Mouse (Mus musculus) retina, postnatal 1 day (tissue): Measurements from ENCODE around the gene Csnk2b.
"Not testable (repeated sequence)": the region's sequence is repeated elsewhere in the genome, so short reads cannot be mapped to it uniquely, and the experiment has no call there.

Source experiments
- DNase-seq: peaks from one replicate; pipeline ENCODE4 v3.0.0-alpha.2; 2012

Gene Csnk2b

DNA sequence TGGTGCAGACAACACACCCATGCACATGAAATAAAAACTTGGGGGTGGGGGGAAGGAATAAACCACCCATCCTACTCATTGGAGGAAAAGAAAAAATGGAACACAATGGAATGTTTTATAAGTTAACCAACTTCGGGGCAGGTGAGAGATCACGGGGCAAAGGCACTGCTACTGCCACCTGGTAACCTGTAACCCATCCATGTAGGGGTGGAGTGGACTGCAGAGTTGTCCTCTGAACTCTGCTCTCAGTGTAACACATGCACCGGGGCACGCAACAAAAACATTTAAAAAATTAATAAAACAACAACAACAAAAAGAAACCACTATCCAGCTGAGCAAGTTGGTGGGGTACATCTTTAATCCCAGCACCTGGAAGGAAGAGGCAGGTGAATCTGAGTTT is 30.3 kb upstream of the Csnk2b start:
- DNase-seq, result no peak

DNA sequence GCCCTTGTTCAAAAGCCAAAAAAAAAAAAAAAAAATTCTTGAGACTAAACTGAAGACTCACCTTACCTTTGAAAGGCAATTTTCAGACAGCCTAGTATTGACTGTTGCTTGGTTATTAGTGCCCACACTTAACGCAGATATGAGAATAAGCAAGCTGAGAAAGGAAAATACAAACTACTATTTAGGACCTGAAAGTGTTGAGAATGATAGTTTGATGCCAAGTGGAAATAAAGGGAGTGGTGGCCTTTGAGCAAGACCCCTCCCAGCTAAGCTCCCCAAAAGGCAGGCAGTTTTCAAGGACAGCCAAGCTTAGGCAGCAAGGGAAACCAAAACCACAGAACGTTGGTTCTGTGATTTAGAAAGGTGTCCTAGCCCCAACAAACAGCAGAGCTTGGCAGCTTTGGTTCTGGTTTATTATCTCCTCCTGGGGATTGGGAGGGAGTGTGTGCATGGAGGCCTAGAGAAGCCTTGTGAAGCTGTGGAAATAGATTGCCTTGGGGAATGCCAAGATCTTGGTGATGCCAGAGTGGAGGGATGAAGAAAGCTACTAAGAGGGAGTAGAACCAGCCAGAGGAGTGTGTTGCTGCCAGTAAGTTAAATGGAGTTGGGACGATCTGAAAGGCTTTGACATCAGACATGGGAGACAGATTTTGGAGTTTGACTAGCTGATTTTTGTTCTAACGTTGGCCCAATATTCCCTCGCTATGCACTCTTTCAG is 26.2 kb upstream of the Csnk2b start:
- no peak for DNase-seq

GRCm38 (mm10) chr17:35147348-35147747 is 25.5 kb upstream of the Csnk2b start:
- no peak for DNase-seq

DNA sequence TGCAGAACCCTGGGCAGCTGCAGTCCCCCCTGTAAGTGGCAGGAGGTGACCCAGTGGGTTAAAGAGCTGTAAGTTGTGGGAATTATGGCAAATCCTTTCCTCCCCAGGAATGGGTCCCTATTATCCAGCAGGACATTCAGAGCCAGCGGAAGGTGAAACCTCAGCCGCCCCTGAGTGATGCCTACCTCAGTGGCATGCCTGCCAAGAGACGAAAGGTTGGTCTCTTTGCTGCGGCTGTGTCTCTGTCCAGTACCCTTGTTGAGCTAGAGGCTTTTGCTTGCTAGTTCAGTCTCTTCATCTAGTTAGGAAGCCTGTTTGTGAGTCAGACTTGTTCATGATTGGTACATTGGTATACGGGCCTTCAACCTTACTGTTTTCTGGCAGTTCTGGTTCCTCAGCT is 24.3 kb upstream of the Csnk2b start:
- no peak for DNase-seq

DNA sequence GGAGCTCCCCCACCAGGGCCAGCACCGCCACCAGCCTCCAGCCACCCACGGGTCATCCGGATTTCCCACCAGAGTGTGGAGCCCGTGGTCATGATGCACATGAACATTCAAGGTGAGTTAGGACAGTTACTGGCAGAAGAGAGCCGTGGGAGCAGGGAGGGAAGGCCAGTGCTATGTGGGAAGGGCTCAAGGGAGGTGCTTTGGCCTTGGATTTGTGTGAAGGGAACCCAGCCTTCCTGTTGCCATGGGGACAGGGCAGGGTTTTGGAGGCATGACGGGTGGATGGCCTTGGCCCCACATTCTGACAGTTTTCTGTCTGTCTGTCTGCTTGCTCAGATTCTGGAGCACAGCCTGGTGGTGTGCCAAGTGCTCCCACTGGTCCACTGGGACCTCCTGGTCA is 20.1 kb upstream of the Csnk2b start:
- DNase-seq, result no peak

DNA sequence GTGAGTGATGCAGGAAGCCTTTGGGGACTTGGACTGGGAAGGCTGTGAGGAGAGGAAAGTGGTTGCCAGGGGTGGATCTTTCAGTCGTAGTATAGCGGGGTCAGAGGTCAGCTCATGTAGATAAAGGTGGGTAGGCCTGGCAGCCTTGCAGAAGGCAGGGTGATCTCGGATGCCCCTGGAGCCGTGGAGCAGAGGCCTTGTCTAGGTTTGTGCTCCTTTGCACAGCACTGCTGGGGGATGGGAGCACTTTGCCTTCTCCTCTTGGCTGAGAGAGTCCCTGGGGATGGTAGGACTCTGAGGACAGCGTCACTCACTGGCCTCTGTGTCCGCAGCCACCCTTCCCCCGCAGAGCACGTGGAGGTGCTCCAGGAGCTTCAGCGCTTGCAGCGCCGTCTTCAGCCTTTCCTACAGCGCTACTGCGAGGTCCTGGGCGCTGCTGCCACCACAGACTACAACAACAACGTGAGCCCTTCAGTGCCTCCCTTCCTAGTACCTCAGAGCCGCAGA is 18.7 kb upstream of the Csnk2b start:
- no peak for DNase-seq

GRCm38 (mm10) chr17:35139269-35139668 is 17.4 kb upstream of the Csnk2b start:
- DNase-seq, result no peak

DNA sequence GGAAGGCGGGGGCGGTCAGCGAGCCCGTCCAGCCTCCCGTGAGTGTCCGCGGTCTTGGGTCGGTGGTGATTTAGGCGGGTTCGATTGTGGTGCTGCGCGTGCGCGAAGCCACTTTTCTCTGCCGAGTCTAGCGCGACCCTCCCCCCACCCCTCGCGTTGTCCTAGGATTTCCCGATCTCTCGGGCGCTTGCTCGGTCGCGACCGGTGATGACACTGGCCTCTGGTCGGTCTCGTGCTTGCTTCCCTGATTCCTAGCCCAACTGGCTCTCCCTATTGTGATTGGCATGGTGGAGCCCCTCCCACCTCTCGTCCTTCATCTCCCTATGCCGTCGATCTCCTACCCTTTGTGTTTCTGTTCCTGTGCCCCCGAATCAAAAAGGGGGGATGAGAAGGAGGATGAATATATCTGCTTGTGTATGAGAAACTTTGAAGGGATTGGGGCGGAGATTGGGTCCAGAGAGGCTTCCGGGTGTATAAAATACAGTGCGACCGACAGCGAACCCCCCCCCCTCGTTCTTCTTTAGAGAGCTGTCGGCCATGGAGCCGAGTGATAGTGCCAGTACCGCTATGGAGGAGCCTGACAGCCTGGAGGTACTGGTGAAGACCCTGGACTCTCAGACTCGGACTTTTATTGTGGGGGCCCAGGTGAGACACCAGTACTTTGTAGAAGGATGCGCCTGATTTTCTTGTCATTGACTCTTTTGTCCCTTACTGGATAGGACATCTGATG is 13.9 kb upstream of the Csnk2b start:
- no peak for DNase-seq

- DNase-seq, result peak; percentile 97
Observed at GRCm38 (mm10) chr17:35134801-35135590, 13.1 kb upstream of the Csnk2b start, which contains the start of gene Bag6. Gene Bag6 (plus strand): TSS chr17:35135178.

DNA sequence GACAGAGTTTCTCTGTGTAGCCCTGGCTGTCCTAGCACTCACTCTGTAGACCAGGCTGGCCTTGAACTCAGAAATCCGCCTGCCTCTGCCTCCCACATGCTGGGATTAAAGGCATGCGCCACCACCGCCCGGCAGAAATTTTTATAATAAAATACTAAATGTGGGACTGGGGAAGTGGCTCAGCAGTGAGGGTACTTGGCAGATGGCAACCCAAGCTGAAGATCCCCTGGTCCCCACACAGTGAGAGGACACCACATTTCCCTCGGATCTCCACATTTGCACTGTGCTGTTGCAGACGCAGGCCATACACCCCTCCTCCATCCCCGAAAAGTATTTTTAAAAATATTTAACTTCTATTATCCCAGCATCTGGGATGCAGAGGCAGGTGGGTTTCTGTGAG is 11.7 kb upstream of the Csnk2b start:
- DNase-seq, result no peak

DNA sequence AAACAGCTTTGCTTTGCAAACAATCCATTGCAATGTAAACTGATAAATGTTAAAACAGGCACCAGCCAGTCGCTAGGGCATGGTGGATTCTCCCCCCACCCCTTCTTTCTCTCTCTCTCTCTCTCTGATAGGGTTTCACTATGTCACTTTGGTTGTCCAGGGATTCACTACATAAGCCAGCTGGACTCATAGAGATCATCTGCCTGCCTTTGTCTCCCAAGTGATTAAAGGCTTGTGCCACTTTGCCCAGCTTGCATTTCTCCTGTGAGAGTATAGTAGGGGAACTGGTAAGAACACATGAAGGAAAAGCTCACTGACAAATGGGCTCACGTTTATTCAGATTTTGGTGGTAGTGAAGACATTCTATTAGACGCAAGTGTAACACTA is 10.3 kb upstream of the Csnk2b start:
- DNase-seq, result peak; percentile 63

- DNase-seq, result no peak
Observed at GRCm38 (mm10) chr17:35131500-35132173, 9.8 kb upstream of the Csnk2b start, which contains the start of gene Apom. Gene Apom (minus strand): TSS chr17:35132050.

DNA sequence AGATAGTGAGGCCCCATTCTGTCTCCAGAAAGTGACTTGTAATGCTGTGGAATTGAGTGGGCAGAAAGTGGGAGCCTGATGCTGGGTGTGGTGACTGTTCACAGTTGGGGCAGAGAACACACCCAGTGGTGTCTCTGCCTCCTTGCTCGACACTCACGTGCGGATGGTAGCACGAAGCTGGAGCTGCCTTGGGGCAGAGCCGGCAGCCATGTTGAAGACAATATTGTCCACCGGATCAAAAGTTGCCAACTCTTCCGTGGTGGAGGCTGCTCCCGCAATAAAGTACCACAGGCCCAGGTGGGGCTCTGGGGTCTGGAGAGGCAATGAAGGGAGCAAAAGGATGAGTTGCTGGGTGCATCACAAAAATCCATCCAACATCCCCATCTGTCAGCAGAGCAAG is 9.2 kb upstream of the Csnk2b start:
- no peak for DNase-seq

GRCm38 (mm10) chr17:35128996-35129395 is 7.1 kb upstream of the Csnk2b start:
- DNase-seq, result no peak

DNA sequence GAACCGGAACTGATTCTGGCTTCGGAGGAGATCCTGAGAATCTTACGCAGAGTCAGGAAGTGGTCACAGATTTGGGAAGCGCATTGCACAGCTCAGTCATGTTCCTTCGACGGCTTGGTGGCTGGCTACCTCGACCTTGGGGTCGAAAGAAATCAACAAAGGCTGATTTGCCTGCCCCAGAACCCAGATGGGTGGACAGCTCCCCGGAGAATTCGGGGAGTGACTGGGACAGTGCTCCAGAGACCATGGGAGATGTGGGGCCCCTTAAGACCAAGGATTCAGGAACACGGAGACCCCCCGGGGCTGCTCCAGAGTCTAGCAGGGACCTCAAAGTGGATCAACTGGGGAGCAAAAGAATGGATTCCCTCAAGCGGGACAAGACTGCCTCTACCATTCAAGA is 5.2 kb upstream of the Csnk2b start:
- DNase-seq, result no peak

DNA sequence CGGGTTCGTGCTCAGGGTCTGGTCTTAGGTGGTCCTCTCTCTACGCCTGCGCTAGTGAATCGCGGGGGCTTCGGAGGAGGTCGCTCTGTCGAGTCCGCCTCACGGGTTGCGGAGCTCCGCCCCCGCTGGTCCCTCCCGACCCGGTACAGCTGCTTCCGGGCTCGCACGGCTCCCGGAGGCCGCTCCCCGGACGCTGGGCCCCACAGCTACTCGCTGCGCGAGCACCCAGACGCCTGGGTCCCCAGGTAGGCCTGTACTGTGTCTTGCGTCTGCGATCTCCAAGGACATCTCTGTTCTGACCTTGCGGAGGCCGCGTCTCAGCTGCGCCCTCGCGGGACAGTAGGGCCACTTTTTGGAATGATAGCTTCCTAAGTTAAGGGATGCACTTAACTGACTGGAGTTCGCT is 4.4 kb upstream of the Csnk2b start, which contains the start of gene D17H6S53E:
TSS of gene D17H6S53E (plus strand) at position 168 of the 406 bp plus-strand sequence.
- DNase-seq, result peak; percentile 82

- DNase-seq, result no peak
Observed at GRCm38 (mm10) chr17:35125578-35125977, 3.7 kb upstream of the Csnk2b start.

GRCm38 (mm10) chr17:35125081-35125480 is 3.2 kb upstream of the Csnk2b start:
- no peak for DNase-seq

DNA sequence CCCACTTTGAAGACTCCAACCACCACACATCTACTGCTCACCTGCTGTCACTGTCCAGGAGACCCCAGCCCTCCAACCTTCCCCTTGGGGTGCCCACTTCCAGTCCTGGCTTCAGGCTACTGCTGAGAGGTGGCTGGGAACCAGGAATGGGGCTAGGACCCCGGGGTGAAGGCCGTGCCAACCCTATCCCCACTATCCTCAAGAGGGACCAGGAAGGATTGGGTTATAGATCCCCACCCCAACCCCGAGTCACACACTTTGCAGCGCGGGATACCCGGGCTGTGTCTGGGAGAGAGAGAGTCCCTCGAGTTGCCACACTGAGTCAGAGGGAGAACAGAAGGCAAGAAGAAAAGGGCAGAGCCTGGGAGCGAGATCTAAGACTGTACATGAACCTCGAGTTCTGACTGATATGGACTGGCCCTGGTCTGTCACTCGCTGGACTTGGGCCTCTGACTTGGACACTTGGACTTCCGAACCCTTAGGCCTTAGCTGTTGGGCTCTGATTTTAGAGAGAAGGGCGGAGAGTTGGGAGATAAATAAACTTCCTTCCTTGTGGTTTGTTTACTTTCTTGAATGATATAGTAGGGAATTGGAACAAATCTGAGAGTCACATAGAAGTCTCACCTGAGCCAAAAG is 2.5 kb upstream of the Csnk2b start:
- DNase-seq, result not testable (repeated sequence)

GRCm38 (mm10) chr17:35123287-35123686 is 1.4 kb upstream of the Csnk2b start:
- DNase-seq, result not testable (repeated sequence)

GRCm38 (mm10) chr17:35121143-35121799 is 582 bp downstream of the Csnk2b start, which contains the start of gene Gpank1:
Gene Gpank1 (plus strand): TSS chr17:35121455.
- DNase-seq, result peak; percentile 100
